Mouse (Mus musculus): ENCODE measurements around the gene Kcnk4. TPM values are rescaled to one million over a fixed set of nuclear protein-coding genes. Genes with fewer than 3 reads are reported as not detected.
A peak's percentile ranks its signal among the peaks of the same experiment; 100 is the strongest.

Kcnk4 gene
- polyA plus RNA-seq, 1 experiment, result not detected

GRCm38 (mm10) chr19:6933436-6934194, 700 bp downstream of the Kcnk4 start:
- WGBS, result 6% methylated on average over 58 of the region's 58 CpGs
- H3K36me3 ChIP-seq (ENCODE audit: control insufficient read depth, insufficient read depth, low read length), result no peaks in the 10 kb centered on the region
- no peaks in the 10 kb centered on the region; the same call in none of the 2 replicates for H3K4me1 ChIP-seq (ENCODE audit: control insufficient read depth, insufficient read depth, insufficient read length, low read length)
- no peak for TF ChIP-seq CTCF (IDR thresholded peaks at IDR 0.05; ENCODE audit: extremely low read depth, insufficient read length, insufficient replicate concordance, low read depth, low read length)
- peak overlapping the region; percentile 63 for H3K4me3 ChIP-seq (ENCODE audit: low read depth, low read length)
- H3K27ac ChIP-seq (ENCODE audit: insufficient read depth, low read depth, low read length), result no peak overlapping the region
- peaks cover 26% of the 10 kb centered on the region for H3K27me3 ChIP-seq (ENCODE audit: control insufficient read depth, insufficient read depth, low read length)

DNA sequence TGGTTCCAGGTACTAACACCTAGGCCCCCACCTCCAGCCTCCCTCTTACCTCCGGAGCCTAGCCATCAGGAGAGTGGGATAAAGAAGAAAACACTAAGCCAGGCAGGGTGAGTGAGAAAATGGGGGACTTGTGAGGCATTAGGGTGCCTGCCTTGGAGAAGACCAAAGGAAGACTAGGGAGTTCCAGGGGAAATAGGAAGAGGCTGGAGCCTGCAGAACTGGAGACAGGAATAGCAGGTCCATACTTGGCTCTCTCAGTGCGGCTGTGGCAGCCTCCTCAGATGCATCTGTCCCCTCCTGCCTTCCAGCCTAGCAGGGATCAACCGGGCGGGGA, 1.2 kb downstream of the Kcnk4 start:
- H3K27ac ChIP-seq (ENCODE audit: insufficient read depth, low read depth, low read length), result no peak overlapping the region
- TF ChIP-seq CTCF (IDR thresholded peaks at IDR 0.05; ENCODE audit: extremely low read depth, insufficient read length, insufficient replicate concordance, low read depth, low read length), result no peak
- TF ChIP-seq POLR2A (IDR thresholded peaks at IDR 0.05; ENCODE audit: low read depth, low read length), result no peak
- H3K4me3 ChIP-seq (ENCODE audit: low read depth, low read length), result no peak overlapping the region
- H3K27me3 ChIP-seq (ENCODE audit: control insufficient read depth, insufficient read depth, low read length), result peaks cover 27% of the 10 kb centered on the region
- 67% methylated on average over 4 of the region's 4 CpGs for WGBS
- H3K4me1 ChIP-seq (ENCODE audit: control insufficient read depth, insufficient read depth, insufficient read length, low read length), result no peaks in the 10 kb centered on the region; the same call in none of the 2 replicates
- no peaks in the 10 kb centered on the region for H3K36me3 ChIP-seq (ENCODE audit: control insufficient read depth, insufficient read depth, low read length)

- Histone ChIP-seq H3K27me3 (ENCODE audit: control insufficient read depth, insufficient read depth, low read length) (peaks cover 37% of the 10 kb centered on the region), H3K27ac (ENCODE audit: insufficient read depth, low read depth, low read length) (no peak overlapping the region), H3K4me1 (ENCODE audit: control insufficient read depth, insufficient read depth, insufficient read length, low read length) (no peaks in the 10 kb centered on the region; the same call in none of the 2 replicates), H3K4me3 (ENCODE audit: low read depth, low read length) (no peak overlapping the region), H3K36me3 (ENCODE audit: control insufficient read depth, insufficient read depth, low read length) (no peaks in the 10 kb centered on the region)
- whole genome bisulfite sequencing, result 57% methylated on average over 1 of the region's 1 CpGs
- no peak for TF ChIP-seq CTCF (IDR thresholded peaks at IDR 0.05; ENCODE audit: extremely low read depth, insufficient read length, insufficient replicate concordance, low read depth, low read length)
- no peak for TF ChIP-seq POLR2A (IDR thresholded peaks at IDR 0.05; ENCODE audit: low read depth, low read length)
Measured at GRCm38 (mm10) chr19:6932018-6932417, 2.3 kb downstream of the Kcnk4 start.

DNA sequence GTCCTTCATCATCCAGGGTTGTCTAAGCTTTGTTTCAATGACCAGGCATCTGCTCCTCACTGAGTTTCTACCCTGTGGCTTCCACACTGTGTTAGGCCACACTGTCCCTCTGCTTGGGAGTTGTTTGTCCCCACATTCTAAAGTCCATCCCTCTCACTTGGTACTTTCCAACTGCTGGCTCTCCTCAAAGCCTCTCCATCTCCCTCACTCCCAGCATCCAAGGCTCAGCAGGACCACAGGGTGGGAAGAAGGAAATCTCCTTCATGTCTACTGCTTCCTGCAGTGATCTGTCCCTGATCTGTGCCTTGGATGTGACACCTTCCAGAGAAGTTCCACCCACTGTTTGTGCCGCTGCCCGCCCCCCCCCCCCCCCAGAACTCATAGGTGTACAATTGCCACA, 3.3 kb downstream of the Kcnk4 start:
- Histone ChIP-seq H3K27me3 (ENCODE audit: control insufficient read depth, insufficient read depth, low read length) (peaks cover 48% of the 10 kb centered on the region), H3K4me3 (ENCODE audit: low read depth, low read length) (no peak overlapping the region), H3K36me3 (ENCODE audit: control insufficient read depth, insufficient read depth, low read length) (no peaks in the 10 kb centered on the region), H3K27ac (ENCODE audit: insufficient read depth, low read depth, low read length) (no peak overlapping the region), H3K4me1 (ENCODE audit: control insufficient read depth, insufficient read depth, insufficient read length, low read length) (no peaks in the 10 kb centered on the region; the same call in none of the 2 replicates)
- 6% methylated on average over 2 of the region's 2 CpGs for WGBS
- TF ChIP-seq POLR2A (IDR thresholded peaks at IDR 0.05; ENCODE audit: low read depth, low read length) (no peak), CTCF (IDR thresholded peaks at IDR 0.05; ENCODE audit: extremely low read depth, insufficient read length, insufficient replicate concordance, low read depth, low read length) (no peak)

DNA sequence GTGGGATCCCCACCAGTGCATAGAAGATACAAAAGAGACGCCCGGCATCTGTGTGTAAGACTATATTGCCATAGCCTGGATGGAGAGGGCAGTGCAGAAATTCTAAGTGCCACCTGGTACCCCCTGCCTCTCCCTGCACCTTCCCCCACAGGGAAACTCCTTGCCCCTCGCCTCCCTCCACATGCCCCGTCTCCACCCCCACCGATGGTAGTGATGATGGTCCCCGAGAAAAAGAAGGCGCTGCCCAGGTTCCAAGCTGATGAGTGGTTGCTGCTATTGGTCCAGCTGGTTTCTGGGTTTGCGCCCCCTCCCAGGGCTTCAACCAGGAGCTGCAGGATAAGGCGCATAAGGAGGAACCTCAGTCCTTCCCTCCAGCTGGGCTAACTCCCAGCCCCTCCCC, 6.2 kb downstream of the Kcnk4 start:
- no peaks in the 10 kb centered on the region for H3K36me3 ChIP-seq (ENCODE audit: control insufficient read depth, insufficient read depth, low read length)
- WGBS, result 62% methylated on average over 9 of the region's 9 CpGs
- peaks cover 43% of the 10 kb centered on the region for H3K27me3 ChIP-seq (ENCODE audit: control insufficient read depth, insufficient read depth, low read length)
- no peak overlapping the region for H3K27ac ChIP-seq (ENCODE audit: insufficient read depth, low read depth, low read length)
- H3K4me3 ChIP-seq (ENCODE audit: low read depth, low read length), result no peak overlapping the region
- TF ChIP-seq CTCF (IDR thresholded peaks at IDR 0.05; ENCODE audit: extremely low read depth, insufficient read length, insufficient replicate concordance, low read depth, low read length) (no peak), POLR2A (IDR thresholded peaks at IDR 0.05; ENCODE audit: low read depth, low read length) (no peak)
- H3K4me1 ChIP-seq (ENCODE audit: control insufficient read depth, insufficient read depth, insufficient read length, low read length), result peaks cover 7% of the 10 kb centered on the region

DNA sequence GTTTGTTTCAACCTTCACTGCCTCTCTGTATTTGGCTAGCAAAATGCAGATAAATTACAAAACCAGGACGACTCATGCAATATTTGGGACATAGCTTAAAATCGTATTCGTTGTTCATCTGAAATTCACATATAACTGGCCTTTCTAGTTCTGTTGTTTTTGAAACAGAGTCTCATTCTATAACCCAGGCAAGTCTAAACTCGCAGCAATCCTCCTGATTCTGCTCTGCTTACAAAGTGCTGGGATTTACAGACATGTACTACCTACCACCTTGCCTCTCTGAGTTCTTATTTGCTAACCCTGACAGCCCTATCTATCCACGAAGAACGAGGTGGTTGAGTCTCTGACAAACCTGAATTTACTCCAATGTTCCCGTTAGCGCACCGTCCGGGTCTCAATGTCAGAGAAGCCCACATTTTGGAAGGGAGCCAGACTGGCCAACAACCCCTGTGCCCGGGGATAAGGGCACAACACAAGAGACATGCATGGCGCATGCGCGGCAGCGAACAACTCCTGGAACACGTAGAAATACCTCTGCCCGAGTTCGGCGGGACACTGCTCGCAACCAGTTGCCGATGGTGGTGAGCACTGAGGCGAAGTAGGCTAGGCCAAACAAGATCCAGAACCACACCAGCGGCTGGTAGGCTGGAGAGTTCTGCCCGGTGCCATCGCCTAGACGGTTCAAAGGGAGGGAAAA, 7.6 kb downstream of the Kcnk4 start:
- WGBS, result 29% methylated on average over 26 of the region's 26 CpGs
- H3K27ac ChIP-seq (ENCODE audit: insufficient read depth, low read depth, low read length), result no peak overlapping the region
- peaks cover 36% of the 10 kb centered on the region for H3K27me3 ChIP-seq (ENCODE audit: control insufficient read depth, insufficient read depth, low read length)
- H3K36me3 ChIP-seq (ENCODE audit: control insufficient read depth, insufficient read depth, low read length), result no peaks in the 10 kb centered on the region
- peak overlapping the region; percentile 28; the same call in 1 of the 2 replicates for H3K4me3 ChIP-seq (ENCODE audit: low read depth, low read length)
- H3K4me1 ChIP-seq (ENCODE audit: control insufficient read depth, insufficient read depth, insufficient read length, low read length), result peaks cover 10% of the 10 kb centered on the region
- TF ChIP-seq POLR2A (IDR thresholded peaks at IDR 0.05; ENCODE audit: low read depth, low read length) (no peak), CTCF (IDR thresholded peaks at IDR 0.05; ENCODE audit: extremely low read depth, insufficient read length, insufficient replicate concordance, low read depth, low read length) (no peak)

GRCm38 (mm10) chr19:6925611-6926329, 8.5 kb downstream of the Kcnk4 start:
- H3K4me3 ChIP-seq (ENCODE audit: low read depth, low read length), result no peak overlapping the region
- H3K4me1 ChIP-seq (ENCODE audit: control insufficient read depth, insufficient read depth, insufficient read length, low read length), result peaks cover 10% of the 10 kb centered on the region
- H3K27me3 ChIP-seq (ENCODE audit: control insufficient read depth, insufficient read depth, low read length), result peaks cover 36% of the 10 kb centered on the region
- TF ChIP-seq CTCF (IDR thresholded peaks at IDR 0.05; ENCODE audit: extremely low read depth, insufficient read length, insufficient replicate concordance, low read depth, low read length) (no peak), POLR2A (IDR thresholded peaks at IDR 0.05; ENCODE audit: low read depth, low read length) (no peak)
- 36% methylated on average over 40 of the region's 40 CpGs for WGBS
- no peak overlapping the region for H3K27ac ChIP-seq (ENCODE audit: insufficient read depth, low read depth, low read length)
- no peaks in the 10 kb centered on the region for H3K36me3 ChIP-seq (ENCODE audit: control insufficient read depth, insufficient read depth, low read length)
